Comparison of ENCODE assay signal across 26 mouse cellular contexts in genomic region chr12:81168031-81168430, GRCm38 (mm10).
DNase-seq lines count a peak whose midpoint lies in the region; ATAC-seq and TF ChIP-seq lines count a peak whose summit lies in the region.
"Had no signal": no experiment of that assay in that cellular context is flagged by ENCODE, and none has a peak within 500 bp of the region (broad histone marks: within the 10 kb centered on the region; RNA-seq: fewer than 3 reads in every experiment).

No protein-coding gene starts in this region.

- no peak overlapping the region for H3K4me3 ChIP-seq in liver, adult 2 months (ENCODE audit: insufficient read depth, low read depth, low read length)
- no peak overlapping the region for H3K4me3 ChIP-seq in liver, postnatal 0 days (ENCODE audit: low read depth, low read length)
- H3K4me3 ChIP-seq: embryonic facial prominence, embryonic 13.5 days; embryonic facial prominence, embryonic 15.5 days; erythroblast, embryonic 14.5 days; forebrain, embryonic 10.5 days; forebrain, embryonic 12.5 days had no signal

- TF ChIP-seq EP300 in liver, postnatal 0 days (IDR thresholded peaks at IDR 0.05; ENCODE audit: low read depth), result no peak

- no peaks in the 10 kb centered on the region for H3K9me3 ChIP-seq in liver, postnatal 0 days (ENCODE audit: low read length)
- H3K9me3 ChIP-seq: embryonic facial prominence, embryonic 13.5 days; embryonic facial prominence, embryonic 15.5 days; forebrain, embryonic 10.5 days; forebrain, embryonic 12.5 days; G1E had no signal

- H3K4me2 ChIP-seq in liver, postnatal 0 days (ENCODE audit: low read depth, low read length), result no peak overlapping the region
- H3K4me2 ChIP-seq: embryonic facial prominence, embryonic 13.5 days; embryonic facial prominence, embryonic 15.5 days; forebrain, embryonic 12.5 days had no signal

- no peak overlapping the region for H3K27ac ChIP-seq in liver, adult 2 months (replicated peaks; ENCODE audit: insufficient read depth, low read depth, low read length)
- H3K27ac ChIP-seq in liver, postnatal 0 days (ENCODE audit: low read depth), result no peak overlapping the region
- H3K27ac ChIP-seq: embryonic facial prominence, embryonic 13.5 days; embryonic facial prominence, embryonic 15.5 days; forebrain, embryonic 10.5 days; forebrain, embryonic 12.5 days had no signal

- peak; percentile 78 for DNase-seq in liver, adult 2 months (ENCODE audit: extremely low read depth, low read depth, low spot score)
- no peak for DNase-seq in liver, postnatal 0 days
- DNase-seq in 416B (ENCODE audit: low read depth) (peak; percentile 2), R1 (ENCODE audit: low read depth, low spot score) (peak; percentile 31)
- DNase-seq in left cerebral cortex, postnatal 4 days, result no peak
- DNase-seq in urinary bladder, postnatal 10 days (ENCODE audit: low spot score), result no peak
- DNase-seq: adrenal gland, adult 8-10 months; adrenal gland, postnatal 14 days; B cell, adult 2 months; cerebellum, adult 18-20 months; cerebellum, adult 8-10 months; cerebellum, adult 9-11 months; cerebellum, postnatal 14 days; cerebellum, postnatal 36 days had no signal

- 36% methylated on average over 7 of the region's 7 CpGs for WGBS in liver, adult 2 months
- WGBS in liver, postnatal 0 days (ENCODE audit: insufficient replicate concordance), result 87% methylated on average over 7 of the region's 7 CpGs

- no peak overlapping the region for H3K9ac ChIP-seq in liver, adult 2 months (ENCODE audit: low read depth, low read length)
- no peak overlapping the region for H3K9ac ChIP-seq in liver, postnatal 0 days (replicated peaks)
- H3K9ac ChIP-seq: embryonic facial prominence, embryonic 13.5 days; embryonic facial prominence, embryonic 15.5 days; forebrain, embryonic 12.5 days had no signal

- H3K79me2 ChIP-seq in liver, adult 2 months (ENCODE audit: control insufficient read depth, insufficient read depth, low read length), result no peaks in the 10 kb centered on the region

- no peaks in the 10 kb centered on the region for H3K27me3 ChIP-seq in liver, adult 2 months (ENCODE audit: control insufficient read depth, insufficient read depth, low read length)
- no peaks in the 10 kb centered on the region for H3K27me3 ChIP-seq in liver, postnatal 0 days (ENCODE audit: insufficient read depth, low read length)
- H3K27me3 ChIP-seq: CH12.LX; embryonic facial prominence, embryonic 13.5 days; embryonic facial prominence, embryonic 15.5 days had no signal

- intact Hi-C loops in left cerebral cortex, postnatal 4 days (cut with DNase I), result no loop called here

- peaks cover 15% of the 10 kb centered on the region; the same call in 1 of the 2 replicates for H3K4me1 ChIP-seq in liver, adult 2 months (ENCODE audit: control insufficient read depth, insufficient read depth, low read length)
- no peaks in the 10 kb centered on the region for H3K4me1 ChIP-seq in liver, postnatal 0 days (ENCODE audit: insufficient read depth)
- H3K4me1 ChIP-seq: embryonic facial prominence, embryonic 15.5 days had no signal

- ATAC-seq in liver, postnatal 0 days, result no peak; the same call in 1 of the 2 replicates
- ATAC-seq: activated CD4-positive, CD25-positive, alpha-beta regulatory T cell, adult 4 months; CD4-positive, CD25-positive, alpha-beta regulatory T cell, adult 4 months; forebrain, embryonic 14.5 days; forebrain, embryonic 16.5 days; Patski had no signal

- TF ChIP-seq POLR2A in liver, adult 2 months (IDR thresholded peaks at IDR 0.05; ENCODE audit: extremely low read depth, insufficient read depth, low read length), result no peak

- TF ChIP-seq CTCF in liver, adult 2 months (IDR thresholded peaks at IDR 0.05; ENCODE audit: low read depth, low read length), result no peak
- TF ChIP-seq CTCF in liver, postnatal 0 days (IDR thresholded peaks at IDR 0.05; ENCODE audit: low read depth), result no peak

- peaks cover 14% of the 10 kb centered on the region for H3K36me3 ChIP-seq in liver, adult 2 months (ENCODE audit: control insufficient read depth, insufficient read depth, low read length)
- 0 out of 2 replicates have a peak, but pooled peaks cover 8% of the 10 kb centered on the region for H3K36me3 ChIP-seq in liver, postnatal 0 days (replicated peaks; ENCODE audit: insufficient read depth, low read length)
- H3K36me3 ChIP-seq: embryonic facial prominence, embryonic 13.5 days; embryonic facial prominence, embryonic 15.5 days; forebrain, embryonic 12.5 days had no signal

Comparison
In these comparisons a context has a peak if more than half of its experiments do, and no peak if none do; other contexts are left out.
1. DNase-seq: peak in liver, adult 2 months (single experiment), 416B (single experiment) and R1 (single experiment); none in liver, postnatal 0 days (single experiment), left cerebral cortex, postnatal 4 days (single experiment) and urinary bladder, postnatal 10 days (single experiment).